Mouse (Mus musculus): ENCODE measurements around the gene Ascc1.
A peak's percentile ranks its signal among the peaks of the same experiment; 100 is the strongest.
"Not testable (repeated sequence)": the region's sequence is repeated elsewhere in the genome, so short reads cannot be mapped to it uniquely, and the experiment has no call there.

The Ascc1 gene

GRCm38 (mm10) chr10:60120630-60121029 is 118.0 kb downstream of the Ascc1 start:
- no peak for DNase-seq

- DNase-seq = no peak
Observed at GRCm38 (mm10) chr10:60124078-60124477, 121.5 kb downstream of the Ascc1 start.

GRCm38 (mm10) chr10:60125529-60126327 is 123.1 kb downstream of the Ascc1 start:
- no peak for DNase-seq

GRCm38 (mm10) chr10:60128287-60128686 is 125.7 kb downstream of the Ascc1 start:
- no peak for DNase-seq

GRCm38 (mm10) chr10:60130504-60130903 is 127.9 kb downstream of the Ascc1 start:
- DNase-seq = no peak

GRCm38 (mm10) chr10:60133501-60133900 is 130.9 kb downstream of the Ascc1 start:
- no peak for DNase-seq

- DNase-seq = no peak
Observed at GRCm38 (mm10) chr10:60134201-60134600, 131.6 kb downstream of the Ascc1 start.

- not testable (repeated sequence) for DNase-seq
Observed at GRCm38 (mm10) chr10:60136010-60136409, 133.4 kb downstream of the Ascc1 start.

GRCm38 (mm10) chr10:60136935-60137334 is 134.3 kb downstream of the Ascc1 start:
- no peak for DNase-seq

GRCm38 (mm10) chr10:60138680-60139079 is 136.1 kb downstream of the Ascc1 start:
- DNase-seq = no peak

GRCm38 (mm10) chr10:60140751-60141150 is 138.1 kb downstream of the Ascc1 start:
- no peak for DNase-seq

- DNase-seq = no peak
Observed at GRCm38 (mm10) chr10:60141656-60142160, 139.1 kb downstream of the Ascc1 start.

GRCm38 (mm10) chr10:60147510-60148047 is 145.0 kb downstream of the Ascc1 start:
- not testable (repeated sequence) for DNase-seq

- DNase-seq = peak; percentile 82
Observed at GRCm38 (mm10) chr10:60148087-60148486, 145.5 kb downstream of the Ascc1 start.
